Mouse (Mus musculus) ovary, postnatal 14 days (tissue): ENCODE measurements at regions not wholly inside any gene's neighbourhood (a gene's known extent, or its start where the extent isn't known, plus 50 kb on each side); places are given as distances from the start of the nearest gene placed in this dataset.
A peak's percentile ranks its signal among the peaks of the same experiment; 100 is the strongest.

Source experiments
- DNase-seq: peaks from one replicate; pipeline ENCODE4 v3.0.0; 2022; ENCODE audit warnings: low spot score

DNA sequence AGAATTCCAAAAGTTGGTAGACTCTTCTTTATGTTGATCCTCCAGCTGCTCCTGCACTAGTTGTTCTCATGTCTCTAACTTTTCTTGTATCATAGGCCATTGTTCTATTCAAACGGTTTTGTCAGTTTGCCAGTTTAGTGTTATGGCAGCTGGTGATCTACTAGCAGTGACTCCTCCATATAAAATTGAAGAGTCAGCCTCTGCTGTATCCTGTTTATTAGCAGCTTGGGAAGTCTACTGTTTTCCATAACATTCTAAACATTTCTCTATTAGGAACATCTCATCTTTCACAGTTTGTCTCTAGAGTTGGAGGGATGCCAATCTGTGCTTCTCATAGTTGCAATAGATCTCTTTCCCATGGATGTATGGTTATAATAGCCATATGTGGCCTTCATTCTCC is 58.6 kb downstream of the Drd1 start:
- no peak for DNase-seq

DNA sequence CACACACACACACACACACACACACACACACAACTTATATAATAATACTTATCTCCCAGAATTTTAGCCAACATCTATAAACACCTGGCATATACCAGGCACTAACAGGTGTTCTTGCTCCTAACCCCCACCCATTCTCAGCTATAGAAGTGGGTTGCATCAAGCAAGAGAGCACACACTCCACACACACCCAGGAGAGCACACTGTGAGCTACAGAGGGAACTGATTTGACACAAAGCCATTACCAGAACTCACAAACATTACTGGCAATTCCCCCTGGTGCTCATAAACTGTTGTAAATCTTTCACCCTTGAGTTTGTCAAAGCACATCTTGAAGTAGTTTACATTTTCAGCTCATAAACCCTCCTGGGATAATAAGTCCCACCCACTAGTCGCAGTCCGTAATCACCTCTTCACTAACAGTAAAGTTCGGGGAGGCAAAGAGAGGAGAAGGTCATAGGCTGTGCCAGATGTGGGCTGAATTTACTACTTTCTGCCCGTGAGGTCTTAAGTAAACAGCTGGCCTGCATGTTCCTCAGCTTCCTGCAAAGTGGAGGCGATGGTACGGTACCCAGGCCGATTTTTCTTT is 62.5 kb downstream of the Drd1 start:
- DNase-seq = no peak

DNA sequence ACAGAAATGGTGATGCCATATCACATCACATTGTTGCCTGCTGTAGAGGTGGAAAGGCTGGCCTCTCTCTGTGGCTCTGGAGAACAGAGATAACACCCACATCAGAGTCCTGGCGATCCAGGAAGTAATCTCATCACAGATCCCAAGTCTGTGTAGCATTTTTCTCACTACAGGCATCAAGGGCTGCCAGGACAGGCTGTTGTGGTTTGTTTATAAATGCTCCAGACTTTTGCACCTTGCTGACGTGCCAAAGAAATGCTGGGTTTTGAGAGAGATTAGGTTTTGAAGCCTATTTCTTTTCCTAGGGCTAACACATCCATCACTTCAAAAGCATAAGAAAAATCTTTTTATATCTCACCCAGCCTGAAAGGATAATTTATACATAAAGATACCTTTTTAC is 76.3 kb downstream of the Drd1 start:
- no peak for DNase-seq

DNA sequence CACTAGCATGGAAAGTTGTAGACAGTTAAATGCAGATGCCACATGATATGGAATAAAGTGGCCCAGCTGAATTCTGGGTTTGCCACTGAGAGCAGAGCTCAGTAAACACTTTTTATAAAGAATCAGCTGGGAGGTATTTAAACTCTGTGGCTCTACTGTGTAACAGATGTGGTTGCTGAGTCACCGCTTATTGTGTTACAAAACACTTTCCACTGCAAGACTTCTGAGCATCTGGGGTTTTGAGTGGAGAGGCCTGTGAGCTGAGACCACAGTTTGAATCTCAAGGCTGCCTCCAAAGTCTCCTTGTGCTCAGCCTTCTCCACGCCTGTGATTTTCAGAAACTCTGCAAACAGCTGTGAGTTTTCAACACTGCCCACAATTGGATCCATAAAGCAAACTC is 86.1 kb downstream of the Drd1 start:
- no peak for DNase-seq

- DNase-seq = no peak
Measured at GRCm38 (mm10) chr13:53956167-53956566, 99.3 kb downstream of the Drd1 start.

GRCm38 (mm10) chr13:53948056-53948455 is 107.4 kb downstream of the Drd1 start:
- DNase-seq = peak; percentile 18

- DNase-seq = no peak
Measured at GRCm38 (mm10) chr13:53945681-53946080, 109.8 kb downstream of the Drd1 start.

DNA sequence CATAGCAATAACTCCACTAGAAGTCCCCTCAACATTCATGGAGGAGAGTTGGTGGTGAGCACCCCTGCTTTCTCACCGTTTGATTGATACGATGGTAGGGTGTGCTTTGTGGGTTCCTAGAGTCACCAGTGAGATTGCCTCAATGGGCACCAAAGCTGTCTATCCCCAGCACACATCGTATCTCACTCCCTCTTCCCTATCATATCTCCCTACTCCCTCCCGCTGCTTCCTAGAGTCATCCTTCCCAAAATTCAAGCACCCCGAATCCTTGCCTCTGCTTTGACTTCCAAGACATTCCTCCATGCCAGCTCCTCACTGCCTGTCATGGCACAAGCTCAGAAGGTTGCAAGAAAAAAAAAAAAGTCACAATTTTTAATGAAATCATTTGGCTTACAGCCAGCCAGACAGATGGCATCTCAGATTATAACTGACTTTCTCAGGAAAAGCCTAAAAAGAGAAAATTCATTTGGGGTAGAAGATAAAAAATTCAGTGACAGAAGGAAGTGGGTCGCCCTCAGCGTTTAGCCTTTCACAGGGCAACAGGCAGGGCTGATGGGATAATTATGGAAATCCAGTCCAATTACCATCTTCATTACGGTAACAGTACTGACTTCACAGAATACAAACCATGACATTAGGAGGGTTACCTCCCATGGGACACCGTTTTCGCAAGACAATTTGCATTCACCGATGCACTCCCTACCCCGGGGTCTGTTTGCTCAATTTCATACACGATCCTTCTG is 114.3 kb downstream of the Drd1 start:
- DNase-seq = no peak

GRCm38 (mm10) chr13:53935174-53935699 is 120.3 kb downstream of the Drd1 start:
- DNase-seq = no peak

- DNase-seq = no peak
Measured at GRCm38 (mm10) chr13:53934457-53934856, 121.0 kb downstream of the Drd1 start.

- DNase-seq = no peak
Measured at GRCm38 (mm10) chr13:53926128-53926527, 129.4 kb downstream of the Drd1 start.

DNA sequence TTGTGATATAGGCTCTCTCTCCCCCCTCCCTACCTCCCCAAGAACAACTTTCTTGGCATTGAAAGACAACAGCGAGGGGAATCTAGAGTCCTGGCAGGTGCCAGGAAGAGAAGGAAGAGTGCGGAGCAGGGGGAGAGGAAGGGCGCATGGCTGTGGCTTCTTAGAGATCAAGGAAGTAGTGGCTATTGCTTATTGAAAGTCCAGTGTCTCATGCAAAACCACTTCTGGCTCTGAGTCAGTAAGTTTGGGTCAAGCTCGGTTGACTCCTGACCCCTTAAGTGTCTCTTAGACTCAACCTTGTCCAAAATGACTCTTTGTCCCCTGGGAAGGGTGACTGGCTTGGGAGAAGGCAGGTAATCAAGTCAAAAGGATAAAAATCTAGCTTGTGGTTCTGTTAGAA is 131.1 kb downstream of the Drd1 start:
- no peak for DNase-seq

- DNase-seq = no peak
Measured at GRCm38 (mm10) chr13:53923721-53924374, 131.7 kb downstream of the Drd1 start.

DNA sequence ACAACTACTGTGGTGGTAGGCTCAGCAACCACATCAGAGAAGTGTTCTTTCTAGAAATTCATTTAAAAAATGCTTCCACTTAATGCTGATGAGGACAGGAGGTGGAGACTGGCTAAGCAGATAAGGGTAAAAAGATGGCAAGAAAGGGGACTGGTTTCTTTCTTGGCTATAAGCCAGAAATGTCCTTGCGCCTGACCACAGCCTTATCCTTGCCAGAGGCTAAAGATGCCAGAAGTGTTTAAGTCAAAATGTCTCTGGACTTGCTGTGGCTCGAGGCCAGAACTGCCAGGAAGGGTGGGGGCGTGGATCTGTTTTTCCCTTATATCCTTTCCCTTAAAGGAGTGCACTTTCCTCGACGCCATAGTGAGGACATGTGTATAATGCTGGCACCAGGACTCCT is 133.7 kb downstream of the Drd1 start:
- DNase-seq = no peak

DNA sequence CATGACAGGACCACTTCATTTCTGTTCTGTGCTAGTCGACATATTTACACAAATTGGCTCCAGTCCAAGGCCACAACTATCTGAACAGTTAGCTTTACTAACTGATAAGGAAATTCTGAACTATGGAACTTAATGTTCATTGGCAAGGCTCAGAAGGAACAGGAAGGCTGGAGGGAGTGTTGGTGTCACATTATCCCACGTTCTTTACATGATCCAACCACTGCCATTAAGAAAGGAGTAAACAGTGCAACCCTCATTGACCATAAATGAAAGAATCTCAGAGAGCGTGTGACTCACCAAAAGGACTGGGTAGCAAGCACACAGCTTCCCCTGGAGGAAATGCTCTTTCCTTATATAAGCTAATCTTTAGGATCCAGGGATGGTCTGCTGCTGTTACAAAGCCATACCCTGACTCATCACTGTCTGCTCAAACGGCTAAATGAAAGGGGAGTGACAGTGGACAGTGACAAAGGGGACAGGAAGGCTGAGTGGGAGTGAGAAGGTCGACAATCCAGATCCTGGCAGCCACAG is 135.6 kb downstream of the Drd1 start:
- DNase-seq = no peak

GRCm38 (mm10) chr13:53915456-53915855 is 140.0 kb downstream of the Drd1 start:
- no peak for DNase-seq

- DNase-seq = no peak
Measured at GRCm38 (mm10) chr13:53914434-53914833, 141.1 kb downstream of the Drd1 start.

DNA sequence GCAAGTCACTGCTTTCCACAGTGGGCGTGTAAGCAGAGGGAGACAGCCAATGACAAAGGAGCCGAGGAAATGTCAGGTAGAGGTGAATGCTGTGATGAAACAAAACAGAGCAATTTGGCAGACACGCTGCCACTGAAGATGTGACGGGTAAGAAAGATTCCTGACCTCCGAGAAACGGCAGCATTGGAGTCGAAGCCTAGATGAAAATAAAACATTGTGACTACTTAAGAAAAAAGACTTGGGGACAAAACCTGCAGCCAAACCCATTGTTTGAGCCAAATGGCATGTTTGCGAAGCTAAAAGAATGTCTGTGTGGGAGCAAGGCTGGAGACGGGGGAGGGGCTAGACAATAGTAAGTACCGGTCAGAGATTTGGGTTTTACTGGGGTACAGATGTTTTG is 142.0 kb downstream of the Drd1 start:
- no peak for DNase-seq

GRCm38 (mm10) chr13:53911846-53912245 is 143.7 kb downstream of the Drd1 start:
- no peak for DNase-seq

DNA sequence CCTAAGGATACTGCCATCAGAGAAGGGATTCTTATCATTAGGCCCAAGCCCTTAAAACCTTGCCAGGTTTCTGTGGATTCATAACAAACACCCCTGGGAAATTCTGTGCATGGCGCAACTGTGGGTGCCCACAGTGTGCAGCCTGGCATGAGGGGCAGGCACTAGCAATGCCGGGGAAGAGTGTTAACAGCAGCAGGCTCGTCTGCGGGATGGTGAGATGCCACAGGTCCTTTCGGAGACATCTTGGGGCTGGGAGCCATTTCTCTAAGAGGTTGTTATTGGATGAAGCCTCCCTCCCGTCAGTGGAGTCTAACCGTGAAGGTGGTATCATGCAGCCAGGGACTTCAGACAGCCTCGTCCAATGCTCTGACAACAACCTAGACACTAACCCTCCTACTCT is 144.2 kb downstream of the Drd1 start:
- no peak for DNase-seq

GRCm38 (mm10) chr13:53910251-53910650 is 145.3 kb downstream of the Drd1 start:
- DNase-seq = no peak

DNA sequence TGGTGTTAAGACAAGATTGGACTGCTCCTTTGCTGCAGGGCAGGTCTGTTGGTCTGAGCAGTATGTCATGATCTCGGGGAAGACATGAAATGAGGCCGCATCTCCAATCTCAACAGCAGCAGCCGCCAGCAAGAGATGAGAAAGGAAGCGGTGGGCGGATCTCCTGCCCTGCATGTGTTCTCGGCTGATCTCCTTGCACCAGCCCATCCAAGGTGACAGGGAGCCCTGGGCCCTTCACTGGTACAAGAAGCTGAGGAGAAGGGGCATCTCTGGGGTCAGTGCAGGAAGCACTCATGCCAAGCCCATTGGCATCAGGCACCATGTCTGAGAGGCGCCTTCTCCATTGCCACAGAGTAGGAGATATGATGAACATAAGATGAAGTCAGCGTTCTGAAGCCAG is 151.0 kb downstream of the Drd1 start:
- no peak for DNase-seq

GRCm38 (mm10) chr13:53903626-53904025 is 151.9 kb downstream of the Drd1 start:
- no peak for DNase-seq
